Mouse (Mus musculus) thymus, adult 2 months (tissue): ENCODE data around the gene Wap.

ENCODE experiments used
- CTCF ChIP-seq: fragments of 200-500 bp; IDR thresholded peaks from 2 replicates; pipeline ENCODE4 v1.5.1; 2012; ENCODE audit warnings: mild to moderate bottlenecking, control low read depth, low read length, moderate library complexity, borderline replicate concordance; ENCODE audit not compliant: control insufficient read depth, poor library complexity, insufficient read depth; ENCODE audit errors: extremely low read depth
- POLR2A ChIP-seq: fragments of 200-500 bp; IDR thresholded peaks from 2 replicates; pipeline ENCODE4 v1.6.1; 2012; ENCODE audit warnings: mild to moderate bottlenecking, low read length, control low read depth, moderate library complexity; ENCODE audit not compliant: control insufficient read depth, poor library complexity, insufficient read depth; ENCODE audit errors: extremely low read depth

DNA sequence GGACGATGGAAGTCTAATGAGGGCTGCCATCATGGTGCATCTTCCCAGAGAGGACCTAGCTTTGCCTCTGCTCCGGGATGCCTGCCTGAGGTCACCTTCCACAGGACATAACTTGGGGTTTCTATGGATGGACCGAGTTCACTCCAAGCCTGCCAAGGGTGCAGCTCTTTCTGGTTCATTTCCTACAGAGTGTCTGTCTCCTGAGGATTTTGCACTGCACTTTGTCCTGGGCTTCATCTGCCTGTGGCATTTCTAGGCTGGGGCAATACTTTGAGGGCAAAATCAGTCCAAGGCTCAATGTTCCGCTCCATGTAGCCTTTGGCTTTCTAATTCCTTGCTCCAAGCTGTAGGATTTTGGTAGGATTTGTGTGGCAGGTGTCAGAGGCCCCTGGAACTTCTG lies 32.4 kb upstream of the Wap start:
- TF ChIP-seq CTCF (no peak), POLR2A (no peak)
